Mouse (Mus musculus): ENCODE measurements around the gene Mrvi1. TPM values are rescaled to one million over a fixed set of nuclear protein-coding genes. Genes with fewer than 3 reads are reported as not detected.

Mrvi1 gene
- polyA plus RNA-seq, 1 experiment from 2014 or later, result 9.1 TPM

- no peaks in the 10 kb centered on the region for H3K4me1 ChIP-seq
- WGBS, result 24% methylated on average over 3 of the region's 3 CpGs
- H3K4me2 ChIP-seq, result no peak overlapping the region
- no peak overlapping the region for H3K9ac ChIP-seq
- ATAC-seq (ENCODE audit: borderline replicate concordance, extremely low read depth, low FRiP score, low TSS enrichment), result no peak
- H3K9me3 ChIP-seq, result no peaks in the 10 kb centered on the region
- H3K27ac ChIP-seq, result no peak overlapping the region
- no peaks in the 10 kb centered on the region for H3K36me3 ChIP-seq
- H3K4me3 ChIP-seq, result no peak overlapping the region
- H3K27me3 ChIP-seq, result no peaks in the 10 kb centered on the region
Observed at GRCm38 (mm10) chr7:110930118-110930854, 52.0 kb downstream of the Mrvi1 start.

- H3K4me3 ChIP-seq, result no peak overlapping the region
- H3K9ac ChIP-seq, result no peak overlapping the region
- H3K4me1 ChIP-seq, result no peaks in the 10 kb centered on the region
- H3K36me3 ChIP-seq, result no peaks in the 10 kb centered on the region
- 77% methylated on average over 4 of the region's 4 CpGs for WGBS
- no peaks in the 10 kb centered on the region for H3K27me3 ChIP-seq
- H3K4me2 ChIP-seq, result no peak overlapping the region
- no peak; the same call in 1 of the 2 replicates for ATAC-seq (ENCODE audit: borderline replicate concordance, extremely low read depth, low FRiP score, low TSS enrichment)
- no peaks in the 10 kb centered on the region for H3K9me3 ChIP-seq
- no peak overlapping the region for H3K27ac ChIP-seq
Observed at GRCm38 (mm10) chr7:110926562-110926961, 55.7 kb downstream of the Mrvi1 start.

- H3K27me3 ChIP-seq, result no peaks in the 10 kb centered on the region
- H3K36me3 ChIP-seq, result no peaks in the 10 kb centered on the region
- H3K4me3 ChIP-seq, result no peak overlapping the region
- ATAC-seq (ENCODE audit: borderline replicate concordance, extremely low read depth, low FRiP score, low TSS enrichment), result peak; percentile 60; the same call in 1 of the 2 replicates
- H3K4me2 ChIP-seq, result no peak overlapping the region
- no peaks in the 10 kb centered on the region for H3K9me3 ChIP-seq
- 53% methylated on average over 19 of the region's 19 CpGs for WGBS
- 0 out of 2 replicates have a peak overlapping the region, but pooled peaks have one; percentile 15 for H3K27ac ChIP-seq
- H3K4me1 ChIP-seq, result peaks cover 13% of the 10 kb centered on the region
- H3K9ac ChIP-seq, result no peak overlapping the region
Observed at GRCm38 (mm10) chr7:110920331-110921261, 61.7 kb downstream of the Mrvi1 start.

DNA sequence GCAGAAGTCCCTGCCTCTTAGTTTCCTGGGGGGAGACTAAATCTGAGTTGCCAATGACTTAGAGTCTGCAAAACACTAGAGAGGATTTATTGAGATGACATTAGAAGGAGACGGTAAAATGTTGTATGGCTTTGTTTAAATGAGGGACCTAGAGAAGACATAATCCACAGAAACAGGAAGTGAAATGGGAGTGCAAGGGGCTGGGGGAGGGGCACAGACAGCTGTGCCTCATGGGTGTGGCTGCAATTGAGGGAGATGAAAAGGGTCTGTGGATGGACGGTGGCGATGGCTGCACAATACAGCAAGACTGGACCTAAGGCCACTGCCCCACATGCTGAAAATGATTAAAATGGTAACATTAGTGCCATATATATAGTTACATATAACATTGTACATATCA lies 62.5 kb downstream of the Mrvi1 start:
- Histone ChIP-seq H3K4me1 (peaks cover 13% of the 10 kb centered on the region), H3K27ac (no peak overlapping the region), H3K36me3 (no peaks in the 10 kb centered on the region), H3K27me3 (no peaks in the 10 kb centered on the region), H3K4me2 (no peak overlapping the region), H3K9me3 (no peaks in the 10 kb centered on the region), H3K9ac (no peak overlapping the region), H3K4me3 (no peak overlapping the region)
- no peak for ATAC-seq (ENCODE audit: borderline replicate concordance, extremely low read depth, low FRiP score, low TSS enrichment)
- WGBS, result 35% methylated on average over 3 of the region's 3 CpGs

- no peak overlapping the region for H3K9ac ChIP-seq
- peaks cover 11% of the 10 kb centered on the region for H3K4me1 ChIP-seq
- H3K4me2 ChIP-seq, result no peak overlapping the region
- no peaks in the 10 kb centered on the region for H3K27me3 ChIP-seq
- no peak overlapping the region for H3K27ac ChIP-seq
- H3K36me3 ChIP-seq, result no peaks in the 10 kb centered on the region
- H3K9me3 ChIP-seq, result no peaks in the 10 kb centered on the region
- no peak for ATAC-seq (ENCODE audit: borderline replicate concordance, extremely low read depth, low FRiP score, low TSS enrichment)
- 36% methylated on average over 7 of the region's 7 CpGs for WGBS
- H3K4me3 ChIP-seq, result no peak overlapping the region
Observed at GRCm38 (mm10) chr7:110915913-110916312, 66.3 kb downstream of the Mrvi1 start.

- Histone ChIP-seq H3K9ac (no peak overlapping the region), H3K36me3 (no peaks in the 10 kb centered on the region), H3K27me3 (no peaks in the 10 kb centered on the region), H3K4me1 (peaks cover 2% of the 10 kb centered on the region; the same call in 1 of the 2 replicates), H3K9me3 (no peaks in the 10 kb centered on the region), H3K4me2 (no peak overlapping the region), H3K4me3 (no peak overlapping the region), H3K27ac (no peak overlapping the region)
- ATAC-seq (ENCODE audit: borderline replicate concordance, extremely low read depth, low FRiP score, low TSS enrichment), result peak; percentile 46; the same call in 1 of the 2 replicates
- 64% methylated on average over 3 of the region's 3 CpGs for WGBS
Observed at GRCm38 (mm10) chr7:110914531-110914930, 67.7 kb downstream of the Mrvi1 start.

DNA sequence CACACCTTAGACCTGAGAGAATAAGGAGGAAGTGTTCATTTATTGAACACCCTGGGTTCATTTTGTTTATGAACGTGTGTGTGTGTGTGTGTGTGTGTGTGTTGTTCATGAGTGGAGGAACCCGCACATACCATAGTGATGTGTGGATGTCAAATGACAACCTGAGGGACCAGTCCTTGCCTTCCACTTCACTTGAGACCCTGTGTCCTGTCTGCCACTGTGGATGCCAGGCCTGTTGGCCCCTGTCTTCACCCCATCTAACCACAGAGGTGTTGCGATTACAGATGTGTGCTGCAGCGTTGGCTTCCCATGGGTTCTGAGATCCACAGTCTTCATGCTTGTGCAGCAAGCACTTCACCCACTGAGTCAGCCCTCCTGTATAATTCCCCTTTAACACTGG lies 68.5 kb downstream of the Mrvi1 start:
- Histone ChIP-seq H3K4me2 (no peak overlapping the region), H3K9ac (no peak overlapping the region), H3K36me3 (no peaks in the 10 kb centered on the region), H3K9me3 (no peaks in the 10 kb centered on the region), H3K4me3 (no peak overlapping the region), H3K4me1 (no peaks in the 10 kb centered on the region), H3K27me3 (no peaks in the 10 kb centered on the region), H3K27ac (no peak overlapping the region)
- no peak for ATAC-seq (ENCODE audit: borderline replicate concordance, extremely low read depth, low FRiP score, low TSS enrichment)
- WGBS, result 91% methylated on average over 4 of the region's 4 CpGs

DNA sequence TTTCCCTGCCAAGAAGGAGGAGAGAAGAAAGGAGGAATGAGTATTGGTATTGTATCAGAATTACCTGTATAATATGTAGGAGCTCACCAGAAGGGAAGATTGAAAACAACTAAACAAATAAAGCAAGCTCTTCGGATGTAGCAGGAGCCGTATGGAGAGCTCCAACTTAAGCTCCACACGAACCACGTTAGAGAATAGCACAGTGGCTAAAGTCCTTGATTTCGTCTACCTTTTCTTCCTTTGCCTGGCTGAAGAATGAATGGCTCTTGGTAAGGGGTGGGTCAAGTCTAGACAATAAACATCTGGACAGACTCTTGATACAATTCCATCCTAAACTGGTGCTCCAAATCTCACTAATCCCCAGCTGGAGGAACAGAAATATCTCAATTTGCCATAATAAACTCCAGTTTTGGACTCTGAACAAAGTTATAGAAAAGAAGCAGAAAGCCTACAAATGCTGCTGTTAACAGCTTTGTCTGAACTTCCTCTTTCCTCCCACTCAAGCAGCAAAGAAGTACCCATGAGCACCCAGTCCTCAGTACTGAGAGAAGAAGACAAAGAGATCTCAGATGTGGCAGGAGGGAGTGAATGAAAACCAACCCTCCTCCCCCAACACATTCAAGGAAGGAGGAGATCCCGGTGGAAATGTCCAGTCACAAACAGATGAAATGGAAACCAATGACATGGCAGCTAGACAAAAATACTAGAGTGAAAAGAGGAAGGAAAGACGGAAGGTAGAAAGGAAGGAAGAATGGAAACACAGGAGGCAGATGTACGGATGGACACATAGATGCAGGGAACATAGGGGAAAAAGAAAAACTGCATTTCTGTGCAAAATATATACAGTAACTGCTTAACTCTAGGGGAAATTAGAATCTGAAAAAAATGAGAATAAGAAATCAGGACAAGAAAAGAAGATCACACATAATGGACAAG lies 73.8 kb downstream of the Mrvi1 start:
- Histone ChIP-seq H3K4me1 (no peaks in the 10 kb centered on the region), H3K9ac (no peak overlapping the region), H3K9me3 (no peaks in the 10 kb centered on the region), H3K4me3 (no peak overlapping the region), H3K27ac (no peak overlapping the region), H3K27me3 (no peaks in the 10 kb centered on the region), H3K36me3 (no peaks in the 10 kb centered on the region), H3K4me2 (no peak overlapping the region)
- no peak for ATAC-seq (ENCODE audit: borderline replicate concordance, extremely low read depth, low FRiP score, low TSS enrichment)
- 68% methylated on average over 8 of the region's 8 CpGs for WGBS

DNA sequence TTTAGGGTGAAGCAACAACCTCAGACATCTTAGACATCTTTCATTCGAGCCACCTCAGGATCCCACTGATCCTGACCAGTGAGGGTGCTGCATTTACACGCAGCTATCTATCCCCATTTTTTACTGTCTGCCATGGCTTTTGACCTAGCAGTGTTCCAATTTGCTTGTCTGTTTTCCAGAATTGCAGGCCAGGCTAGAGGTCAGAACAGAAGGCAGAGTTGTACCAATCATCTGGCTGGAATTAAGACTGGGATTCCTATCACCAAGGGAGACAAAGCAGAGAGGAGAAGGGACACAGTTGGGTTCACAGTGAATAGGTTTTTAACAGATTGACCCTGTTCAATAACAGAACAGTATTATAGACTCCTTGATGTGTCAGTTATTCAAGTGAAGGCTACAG lies 75.7 kb downstream of the Mrvi1 start:
- 73% methylated on average over 2 of the region's 2 CpGs for WGBS
- Histone ChIP-seq H3K27ac (no peak overlapping the region), H3K9ac (no peak overlapping the region), H3K4me1 (peaks cover 5% of the 10 kb centered on the region; the same call in 1 of the 2 replicates), H3K4me3 (no peak overlapping the region), H3K27me3 (no peaks in the 10 kb centered on the region), H3K4me2 (no peak overlapping the region), H3K36me3 (no peaks in the 10 kb centered on the region), H3K9me3 (no peaks in the 10 kb centered on the region)
- ATAC-seq (ENCODE audit: borderline replicate concordance, extremely low read depth, low FRiP score, low TSS enrichment), result no peak

DNA sequence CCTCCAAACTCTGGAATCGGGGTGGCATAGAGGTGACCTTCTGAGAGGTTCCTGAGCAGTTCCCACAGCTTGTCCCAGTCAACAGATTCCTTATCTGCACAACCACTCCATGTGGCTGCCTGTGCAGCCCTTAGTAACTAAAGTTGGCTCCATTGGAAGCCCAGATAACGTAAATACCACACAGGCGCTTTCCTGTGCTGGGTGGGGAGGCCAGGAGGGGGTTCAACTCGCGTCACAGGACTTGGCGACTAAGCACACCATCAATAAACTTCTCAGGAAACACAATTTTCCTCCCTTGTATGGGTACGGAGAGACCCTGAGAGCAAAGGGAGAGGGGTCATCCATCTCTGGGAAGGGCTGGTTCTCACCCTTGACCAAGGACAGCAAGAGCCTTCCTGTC lies 79.0 kb downstream of the Mrvi1 start:
- H3K4me3 ChIP-seq, result no peak overlapping the region
- no peak overlapping the region for H3K4me2 ChIP-seq
- H3K4me1 ChIP-seq, result peaks cover 5% of the 10 kb centered on the region; the same call in 1 of the 2 replicates
- ATAC-seq (ENCODE audit: borderline replicate concordance, extremely low read depth, low FRiP score, low TSS enrichment), result peak; percentile 55
- H3K9me3 ChIP-seq, result no peaks in the 10 kb centered on the region
- 43% methylated on average over 7 of the region's 7 CpGs for WGBS
- H3K36me3 ChIP-seq, result no peaks in the 10 kb centered on the region
- peak overlapping the region; percentile 63 for H3K27ac ChIP-seq
- H3K9ac ChIP-seq, result no peak overlapping the region
- H3K27me3 ChIP-seq, result no peaks in the 10 kb centered on the region

DNA sequence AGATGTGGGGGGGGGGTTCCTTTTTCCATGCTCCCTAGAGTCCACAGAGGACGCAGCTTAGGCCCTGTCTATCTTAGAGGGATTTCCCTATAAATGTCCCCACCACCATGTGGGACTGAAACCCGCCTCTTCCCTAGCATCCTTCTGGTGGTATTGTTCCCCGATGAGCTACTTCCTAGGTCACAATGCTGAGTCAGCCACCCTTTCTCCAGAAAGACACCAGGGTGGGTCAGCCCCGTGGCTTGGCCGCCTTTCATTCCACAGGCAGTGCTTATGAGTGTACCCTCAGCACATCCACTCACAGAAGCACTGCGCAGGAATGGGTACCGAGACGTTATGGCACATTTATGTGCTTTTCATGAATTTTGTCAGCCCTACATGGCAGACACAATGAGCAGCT lies 85.1 kb downstream of the Mrvi1 start:
- Histone ChIP-seq H3K27ac (no peak overlapping the region), H3K9ac (no peak overlapping the region), H3K27me3 (no peaks in the 10 kb centered on the region), H3K4me3 (no peak overlapping the region), H3K36me3 (no peaks in the 10 kb centered on the region), H3K9me3 (no peaks in the 10 kb centered on the region), H3K4me1 (0 out of 2 replicates have a peak, but pooled peaks cover 6% of the 10 kb centered on the region), H3K4me2 (no peak overlapping the region)
- WGBS, result 87% methylated on average over 8 of the region's 8 CpGs
- ATAC-seq (ENCODE audit: borderline replicate concordance, extremely low read depth, low FRiP score, low TSS enrichment), result no peak
